Mouse (Mus musculus) liver, embryonic 14.5 days (tissue): Measurements from ENCODE around the gene 4921536K21Rik. TPM values are rescaled to one million over a fixed set of nuclear protein-coding genes. Genes with fewer than 3 reads are reported as not detected.

ENCODE experiments used
- ATAC-seq: fragments of 200-750 bp; cut with Nextera tagmentation; 2 replicates; pipeline ENCODE4 v1.8.0; 2017; ENCODE audit warnings: moderate number of reproducible peaks, mild to moderate bottlenecking, moderate library complexity; ENCODE audit not compliant: insufficient read depth
- DNase-seq, 3 experiments: peaks; one replicate each; pipeline ENCODE4 v3.0.0-alpha.2; 2012 to 2013; ENCODE audit warnings: low read depth in 3 of 3, low spot score in 3 of 3
- H3K27ac ChIP-seq: fragments of 300-500 bp; sonication (generic); 2 replicates; pipeline ENCODE4 v1.5.1; 2014; ENCODE audit warnings: moderate library complexity, mild to moderate bottlenecking, control low read depth, inconsistent platforms
- H3K27me3 ChIP-seq: fragments of 300-500 bp; sonication (generic); 2 replicates; pipeline ENCODE4 v1.6.1; 2014; ENCODE audit warnings: mild to moderate bottlenecking, low read length, moderate library complexity; ENCODE audit not compliant: control insufficient read depth, insufficient read depth
- H3K36me3 ChIP-seq: fragments of 300-500 bp; sonication (generic); replicated peaks from 2 replicates; pipeline ENCODE4 v1.6.1; 2014; ENCODE audit warnings: low read depth; ENCODE audit not compliant: control insufficient read depth, insufficient read depth
- H3K4me1 ChIP-seq, 2 experiments: fragments of 200-500 bp in 1 of 2; fragments of 300-500 bp in 1 of 2; sonication (generic) in 1 of 2; replicated peaks; 2 replicates each; pipeline ENCODE4 v1.6.1; 2012 to 2014; ENCODE audit warnings: antibody characterized with exemption in 1 of 2, inconsistent platforms in 1 of 2, low read length in 1 of 2; ENCODE audit not compliant: control insufficient read depth in 2 of 2, insufficient read depth in 2 of 2
- H3K4me2 ChIP-seq: fragments of 300-500 bp; sonication (generic); 2 replicates; pipeline ENCODE4 v1.6.1; 2014; ENCODE audit warnings: low read depth, mild to moderate bottlenecking, control low read depth, moderate library complexity
- H3K4me3 ChIP-seq, 2 experiments: fragments of 200-500 bp in 1 of 2; fragments of 300-500 bp in 1 of 2; sonication (generic) in 1 of 2; 2 replicates each; pipeline ENCODE4 v1.5.1; 2012 to 2014; ENCODE audit warnings: low read depth in 2 of 2, low read length in 2 of 2, mild to moderate bottlenecking in 2 of 2, control low read depth in 1 of 2, inconsistent platforms in 1 of 2, moderate library complexity in 1 of 2; ENCODE audit not compliant: insufficient read depth in 1 of 2
- H3K9ac ChIP-seq: fragments of 300-500 bp; sonication (generic); replicated peaks from 2 replicates; pipeline ENCODE4 v1.6.1; 2014; ENCODE audit warnings: mild to moderate bottlenecking, control low read depth, moderate library complexity
- H3K9me3 ChIP-seq: fragments of 300-500 bp; sonication (generic); 2 replicates; pipeline ENCODE4 v1.6.1; 2016; ENCODE audit warnings: low read length, mixed read lengths; ENCODE audit not compliant: control insufficient read depth
- CTCF ChIP-seq: IDR thresholded peaks from 2 replicates; pipeline ENCODE4 v1.5.1; 2016; ENCODE audit warnings: antibody characterized with exemption, low read depth, control low read depth
- EP300 ChIP-seq: IDR thresholded peaks from 2 replicates; pipeline ENCODE4 v1.6.1; 2016; ENCODE audit warnings: antibody characterized with exemption, low read depth
- WGBS: fragments of 180-500 bp; shearing (Covaris S2); extraction: QIAGEN DNeasy Blood & Tissue Kit; methylation state at CpG from one replicate; pipeline ENCODE4 v1.1.7; 2014; ENCODE audit not compliant: insufficient replicate concordance; 5-methylcytosine and 5-hydroxymethylcytosine counted together
- polyA plus RNA-seq, 2 experiments: library from polyadenylated mRNA; depleted of rRNA in 1 of 2; stranded (reverse) in 1 of 2; unstranded in 1 of 2; fragments of >200 nt; fragmentation: Nextera tagmentation in 1 of 2; extraction: Ambion mirVana in 1 of 2; gene quantifications; 2 replicates each; pipeline versions ENCODE4 v1.2.1 to v1.2.3; 2012 to 2014

Gene 4921536K21Rik
- polyA plus RNA-seq, 2 experiments: 0.02 TPM; not detected in 1

DNA sequence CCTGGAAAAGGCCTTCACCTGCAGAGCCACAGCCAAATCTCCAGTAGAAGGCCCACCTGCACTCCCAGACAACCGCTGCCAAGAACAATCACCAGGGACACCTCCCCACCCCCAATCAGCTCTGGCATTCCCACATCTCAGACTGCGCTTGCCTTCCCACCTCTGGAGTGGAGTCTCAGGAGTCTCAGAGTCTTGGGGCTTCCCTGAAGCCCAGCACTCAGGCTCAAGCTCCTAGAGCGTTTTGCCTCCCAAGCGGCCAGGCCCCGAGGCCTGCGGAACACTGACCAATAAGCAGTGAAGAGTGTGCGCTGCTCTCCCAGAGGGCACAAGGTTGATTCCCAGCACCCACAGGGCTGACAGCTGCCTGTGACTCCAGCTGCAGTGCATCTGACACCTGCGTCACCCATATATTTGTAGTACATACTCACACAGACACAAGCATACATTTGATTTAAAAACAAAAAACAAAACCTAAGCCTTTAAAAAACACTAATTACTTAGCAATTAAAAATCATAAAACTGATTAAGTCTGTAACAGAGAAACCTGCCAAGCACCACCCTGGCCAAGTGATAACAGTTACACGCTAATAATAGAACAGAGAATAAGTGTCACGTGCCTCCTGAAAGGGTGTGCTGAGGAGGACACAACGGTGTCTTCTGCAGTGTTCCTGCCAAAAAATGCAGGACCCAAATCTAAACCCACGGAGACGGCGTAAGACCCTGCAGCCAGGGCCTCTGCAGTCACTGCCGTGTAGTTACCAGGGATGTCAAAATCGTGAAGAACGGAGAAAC lies 50.8 kb downstream of the 4921536K21Rik start:
- no peak overlapping the region for H3K27ac ChIP-seq
- ATAC-seq: no peak
- H3K9ac ChIP-seq: no peak overlapping the region
- H3K9me3 ChIP-seq: no peaks in the 10 kb centered on the region
- H3K4me3 ChIP-seq: no peak overlapping the region
- H3K36me3 ChIP-seq: no peaks in the 10 kb centered on the region
- WGBS: 66% methylated on average over 17 of the region's 17 CpGs
- DNase-seq: no peak
- TF ChIP-seq EP300 (no peak), CTCF (no peak)
- H3K4me2 ChIP-seq: no peak overlapping the region
- H3K4me1 ChIP-seq: no peaks in the 10 kb centered on the region
- H3K27me3 ChIP-seq: no peaks in the 10 kb centered on the region

Other genes with a start within 250 kb of the 4921536K21Rik start
- gene Morc2a, start 245.9 kb downstream of the 4921536K21Rik start, polyA plus RNA-seq (2012; rRNA removed): 3.9 and 5.6 TPM in 2 replicates
- 3.2 and 4.2 TPM in 2 replicates for gene Morc2a, start 245.9 kb downstream of the 4921536K21Rik start, polyA plus RNA-seq (2014; fragmentation: Nextera tagmentation; extraction: Ambion mirVana)
- 0.03 and 0.40 TPM in 2 replicates for gene Osbp2, start 31.2 kb downstream of the 4921536K21Rik start, polyA plus RNA-seq (2012; rRNA removed)
- 0.05 and 0.18 TPM in 2 replicates for gene Osbp2, start 31.2 kb downstream of the 4921536K21Rik start, polyA plus RNA-seq (2014; fragmentation: Nextera tagmentation; extraction: Ambion mirVana)
- gene Dusp18, start 142 bp upstream of the 4921536K21Rik start, polyA plus RNA-seq (2012; rRNA removed): 0.15 and 0.16 TPM in 2 replicates
- gene Dusp18, start 142 bp upstream of the 4921536K21Rik start, polyA plus RNA-seq (2014; fragmentation: Nextera tagmentation; extraction: Ambion mirVana): 0.20 and 0.27 TPM in 2 replicates
- gene Slc35e4, start 19.6 kb upstream of the 4921536K21Rik start, polyA plus RNA-seq (2012; rRNA removed): 0.22 and 0.31 TPM in 2 replicates
- gene Slc35e4, start 19.6 kb upstream of the 4921536K21Rik start, polyA plus RNA-seq (2014; fragmentation: Nextera tagmentation; extraction: Ambion mirVana): 0.33 and 0.37 TPM in 2 replicates
- gene Tcn2, start 37.1 kb upstream of the 4921536K21Rik start, polyA plus RNA-seq (2012; rRNA removed): 14.6 and 16.7 TPM in 2 replicates
- gene Tcn2, start 37.1 kb upstream of the 4921536K21Rik start, polyA plus RNA-seq (2014; fragmentation: Nextera tagmentation; extraction: Ambion mirVana): 16.3 and 17.5 TPM in 2 replicates
- gene Pes1, start 68.9 kb upstream of the 4921536K21Rik start, polyA plus RNA-seq (2012; rRNA removed): 29.4 and 35.4 TPM in 2 replicates
- gene Pes1, start 68.9 kb upstream of the 4921536K21Rik start, polyA plus RNA-seq (2014; fragmentation: Nextera tagmentation; extraction: Ambion mirVana): 33.1 and 34.2 TPM in 2 replicates
- not detected in 2 replicates for gene 4930556J24Rik, start 81.7 kb upstream of the 4921536K21Rik start, polyA plus RNA-seq (2012; rRNA removed)
- not detected in 2 replicates for gene 4930556J24Rik, start 81.7 kb upstream of the 4921536K21Rik start, polyA plus RNA-seq (2014; fragmentation: Nextera tagmentation; extraction: Ambion mirVana)
- gene Gal3st1, start 88.5 kb upstream of the 4921536K21Rik start, polyA plus RNA-seq (2012; rRNA removed): 0.87 and 1.5 TPM in 2 replicates
- 0.65 and 1.00 TPM in 2 replicates for gene Gal3st1, start 88.5 kb upstream of the 4921536K21Rik start, polyA plus RNA-seq (2014; fragmentation: Nextera tagmentation; extraction: Ambion mirVana)
- gene Sec14l4, start 136.4 kb upstream of the 4921536K21Rik start, polyA plus RNA-seq (2012; rRNA removed): 0.93 and 1.1 TPM in 2 replicates
- 1.6 and 2.1 TPM in 2 replicates for gene Sec14l4, start 136.4 kb upstream of the 4921536K21Rik start, polyA plus RNA-seq (2014; fragmentation: Nextera tagmentation; extraction: Ambion mirVana)
- gene Sec14l3, start 169.7 kb upstream of the 4921536K21Rik start, polyA plus RNA-seq (2012; rRNA removed): not detected in 2 replicates
- gene Sec14l3, start 169.7 kb upstream of the 4921536K21Rik start, polyA plus RNA-seq (2014; fragmentation: Nextera tagmentation; extraction: Ambion mirVana): not detected in 2 replicates
- 13.3 and 16.7 TPM in 2 replicates for gene Mtfp1, start 200.3 kb upstream of the 4921536K21Rik start, polyA plus RNA-seq (2012; rRNA removed)
- gene Mtfp1, start 200.3 kb upstream of the 4921536K21Rik start, polyA plus RNA-seq (2014; fragmentation: Nextera tagmentation; extraction: Ambion mirVana): 20.6 and 22.5 TPM in 2 replicates
- 6.9 and 9.5 TPM in 2 replicates for gene Sec14l2, start 228.3 kb upstream of the 4921536K21Rik start, polyA plus RNA-seq (2012; rRNA removed)
- 4.5 and 6.0 TPM in 2 replicates for gene Sec14l2, start 228.3 kb upstream of the 4921536K21Rik start, polyA plus RNA-seq (2014; fragmentation: Nextera tagmentation; extraction: Ambion mirVana)
- 4.8 and 5.1 TPM in 2 replicates for gene Rnf215, start 240.1 kb upstream of the 4921536K21Rik start, polyA plus RNA-seq (2012; rRNA removed)
- 4.3 and 6.2 TPM in 2 replicates for gene Rnf215, start 240.1 kb upstream of the 4921536K21Rik start, polyA plus RNA-seq (2014; fragmentation: Nextera tagmentation; extraction: Ambion mirVana)